Mouse (Mus musculus): ENCODE results near the gene Plau. TPM values are rescaled to one million over a fixed set of nuclear protein-coding genes. Genes with fewer than 3 reads are reported as not detected.
A peak's percentile ranks its signal among the peaks of the same experiment; 100 is the strongest.

Plau gene
- total RNA-seq, 1 experiment: 13.7 TPM

DNA sequence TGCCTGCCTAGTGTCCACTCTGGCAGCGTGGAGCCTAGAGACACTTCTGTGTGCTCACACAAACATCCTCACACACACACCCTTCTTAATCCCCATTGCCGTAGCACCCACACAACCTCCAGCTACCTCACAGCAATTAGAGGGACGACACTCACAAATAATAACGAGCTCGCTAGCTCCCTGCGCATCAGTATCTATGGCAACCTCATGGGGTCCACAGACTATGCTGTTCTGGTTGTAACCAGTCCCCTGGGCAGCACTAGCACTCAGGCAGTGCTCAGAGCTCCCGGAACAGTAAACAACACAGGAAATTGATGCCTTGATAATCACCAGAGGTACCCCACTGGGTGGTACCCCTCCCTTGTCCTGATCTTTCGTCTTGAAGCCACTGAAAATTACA is 39.8 kb upstream of the Plau start:
- Histone ChIP-seq H3K9me3 (ENCODE audit: control insufficient read depth, insufficient read depth, low read depth, low read length) (no peaks in the 10 kb centered on the region), H3K4me1 (ENCODE audit: control insufficient read depth in 2 of 2, insufficient read depth in 2 of 2, low read length in 2 of 2, poor library complexity in 1 of 2) (peaks cover 4 to 12% of the 10 kb centered on the region in 2 experiments; a peak in 3 of 4 replicates), H3K9ac (ENCODE audit: insufficient read depth, low read depth, low read length, poor library complexity, severe bottlenecking) (no peak overlapping the region), H3K4me3 (ENCODE audit: insufficient read depth in 1 of 2, low read depth in 1 of 2, low read length in 2 of 2, poor library complexity in 1 of 2, severe bottlenecking in 1 of 2) (no peak overlapping the region), H3K36me3 (ENCODE audit: control insufficient read depth, insufficient read depth, low read length, poor library complexity, severe bottlenecking) (peaks cover 2% of the 10 kb centered on the region; the same call in 1 of the 2 replicates), H3K27ac (ENCODE audit: insufficient read depth, low read depth, low read length, poor library complexity, severe bottlenecking) (no peak overlapping the region)
- no peak for DNase-seq (ENCODE audit: low read depth, low spot score)
- TF ChIP-seq MAFK (IDR thresholded peaks at IDR 0.05; ENCODE audit: insufficient read depth, low read depth, low read length) (no peak), ZC3H11A (IDR thresholded peaks at IDR 0.05; ENCODE audit: borderline replicate concordance, low read depth, low read length) (no peak), CHD2 (IDR thresholded peaks at IDR 0.05; ENCODE audit: low read depth, low read length) (no peak), HCFC1 (IDR thresholded peaks at IDR 0.05; ENCODE audit: borderline replicate concordance, insufficient read depth, low read length) (no peak), ZNF384 (IDR thresholded peaks at IDR 0.05; ENCODE audit: low read depth, low read length) (no peak)
- in situ Hi-C loops (cut with MboI; ENCODE audit: low sequenced_read_pairs in 2 of 2, unreplicated experiment in 2 of 2): no loop called here

GRCm38 (mm10) chr14:20798300-20798699 is 38.2 kb upstream of the Plau start:
- DNase-seq (ENCODE audit: low read depth, low spot score): no peak
- in situ Hi-C loops (cut with MboI; ENCODE audit: low sequenced_read_pairs in 2 of 2, unreplicated experiment in 2 of 2): no loop called here
- peak; percentile 87 for TF ChIP-seq MAFK (IDR thresholded peaks at IDR 0.05; ENCODE audit: insufficient read depth, low read depth, low read length)
- no peak for TF ChIP-seq CHD2 (IDR thresholded peaks at IDR 0.05; ENCODE audit: low read depth, low read length)
- TF ChIP-seq HCFC1 (IDR thresholded peaks at IDR 0.05; ENCODE audit: borderline replicate concordance, insufficient read depth, low read length): no peak
- Histone ChIP-seq H3K36me3 (ENCODE audit: control insufficient read depth, insufficient read depth, low read length, poor library complexity, severe bottlenecking) (no peaks in the 10 kb centered on the region; the same call in 1 of the 2 replicates), H3K27ac (ENCODE audit: insufficient read depth, low read depth, low read length, poor library complexity, severe bottlenecking) (no peak overlapping the region), H3K4me1 (ENCODE audit: control insufficient read depth in 2 of 2, insufficient read depth in 2 of 2, low read length in 2 of 2, poor library complexity in 1 of 2) (peaks cover 4 to 9% of the 10 kb centered on the region in 2 experiments; a peak in 3 of 4 replicates), H3K9me3 (ENCODE audit: control insufficient read depth, insufficient read depth, low read depth, low read length) (no peaks in the 10 kb centered on the region), H3K9ac (ENCODE audit: insufficient read depth, low read depth, low read length, poor library complexity, severe bottlenecking) (no peak overlapping the region), H3K4me3 (ENCODE audit: insufficient read depth in 1 of 2, low read depth in 1 of 2, low read length in 2 of 2, poor library complexity in 1 of 2, severe bottlenecking in 1 of 2) (no peak overlapping the region)

GRCm38 (mm10) chr14:20798761-20799160 is 37.7 kb upstream of the Plau start:
- in situ Hi-C loops (cut with MboI; ENCODE audit: low sequenced_read_pairs in 2 of 2, unreplicated experiment in 2 of 2): no loop called here
- Histone ChIP-seq H3K4me3 (ENCODE audit: insufficient read depth in 1 of 2, low read depth in 1 of 2, low read length in 2 of 2, poor library complexity in 1 of 2, severe bottlenecking in 1 of 2) (no peak overlapping the region), H3K27ac (ENCODE audit: insufficient read depth, low read depth, low read length, poor library complexity, severe bottlenecking) (no peak overlapping the region), H3K36me3 (ENCODE audit: control insufficient read depth, insufficient read depth, low read length, poor library complexity, severe bottlenecking) (no peaks in the 10 kb centered on the region; the same call in 1 of the 2 replicates), H3K9ac (ENCODE audit: insufficient read depth, low read depth, low read length, poor library complexity, severe bottlenecking) (no peak overlapping the region), H3K4me1 (ENCODE audit: control insufficient read depth in 2 of 2, insufficient read depth in 2 of 2, low read length in 2 of 2, poor library complexity in 1 of 2) (peaks cover 4 to 9% of the 10 kb centered on the region in 2 experiments; a peak in 3 of 4 replicates), H3K9me3 (ENCODE audit: control insufficient read depth, insufficient read depth, low read depth, low read length) (no peaks in the 10 kb centered on the region)
- TF ChIP-seq MAFK (IDR thresholded peaks at IDR 0.05; ENCODE audit: insufficient read depth, low read depth, low read length): no peak; the same call in 1 of the 2 replicates
- TF ChIP-seq CHD2 (IDR thresholded peaks at IDR 0.05; ENCODE audit: low read depth, low read length): no peak
- TF ChIP-seq ZC3H11A (IDR thresholded peaks at IDR 0.05; ENCODE audit: borderline replicate concordance, low read depth, low read length): no peak; the same call in 1 of the 2 replicates
- no peak for TF ChIP-seq HCFC1 (IDR thresholded peaks at IDR 0.05; ENCODE audit: borderline replicate concordance, insufficient read depth, low read length)
- no peak for TF ChIP-seq ZNF384 (IDR thresholded peaks at IDR 0.05; ENCODE audit: low read depth, low read length)
- peak; percentile 82 for DNase-seq (ENCODE audit: low read depth, low spot score)

DNA sequence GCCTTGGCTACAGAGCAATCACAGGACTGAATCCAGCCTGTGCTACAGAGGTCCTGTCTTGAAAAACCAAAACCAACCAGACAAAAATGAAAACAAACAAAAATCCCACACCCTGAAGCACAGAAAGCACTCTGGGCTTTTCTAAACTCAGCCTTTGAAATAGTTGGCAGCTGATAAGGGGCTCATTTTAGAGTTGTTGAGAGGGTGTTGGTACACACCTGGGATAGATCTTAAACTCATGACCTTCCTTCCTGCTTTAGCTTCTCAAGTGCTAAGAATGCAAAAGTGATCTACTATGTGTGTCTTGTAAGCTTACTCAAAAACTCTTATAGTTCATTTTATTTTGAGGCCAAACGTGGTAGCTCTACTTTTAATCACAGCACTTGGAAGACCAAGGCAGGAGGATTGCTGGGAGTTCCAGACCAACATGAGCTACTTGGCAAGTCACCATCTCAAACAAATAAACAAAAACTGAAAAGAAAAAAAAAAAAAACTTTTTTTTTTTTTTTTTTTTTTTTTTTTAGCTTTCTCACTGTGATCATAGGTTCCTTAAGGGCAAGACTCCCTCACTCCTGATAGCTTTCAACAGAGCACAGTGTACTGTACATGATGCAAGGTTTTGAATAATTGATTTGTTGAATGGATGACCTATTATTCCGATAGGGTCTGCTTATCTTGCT is 33.4 kb upstream of the Plau start:
- Histone ChIP-seq H3K9me3 (ENCODE audit: control insufficient read depth, insufficient read depth, low read depth, low read length) (no peaks in the 10 kb centered on the region), H3K36me3 (ENCODE audit: control insufficient read depth, insufficient read depth, low read length, poor library complexity, severe bottlenecking) (no peaks in the 10 kb centered on the region), H3K9ac (ENCODE audit: insufficient read depth, low read depth, low read length, poor library complexity, severe bottlenecking) (no peak overlapping the region), H3K4me1 (ENCODE audit: control insufficient read depth in 2 of 2, insufficient read depth in 2 of 2, low read length in 2 of 2, poor library complexity in 1 of 2) (peaks cover 0 to 4% of the 10 kb centered on the region in 2 experiments; a peak in 2 of 4 replicates), H3K4me3 (ENCODE audit: insufficient read depth in 1 of 2, low read depth in 1 of 2, low read length in 2 of 2, poor library complexity in 1 of 2, severe bottlenecking in 1 of 2) (no peak overlapping the region), H3K27ac (ENCODE audit: insufficient read depth, low read depth, low read length, poor library complexity, severe bottlenecking) (no peak overlapping the region)
- in situ Hi-C loops (cut with MboI; ENCODE audit: low sequenced_read_pairs in 2 of 2, unreplicated experiment in 2 of 2): no loop called here
- no peak for DNase-seq (ENCODE audit: low read depth, low spot score)
- TF ChIP-seq ZC3H11A (IDR thresholded peaks at IDR 0.05; ENCODE audit: borderline replicate concordance, low read depth, low read length): no peak
- peak; percentile 90 for TF ChIP-seq ZNF384 (IDR thresholded peaks at IDR 0.05; ENCODE audit: low read depth, low read length)
- TF ChIP-seq CHD2 (IDR thresholded peaks at IDR 0.05; ENCODE audit: low read depth, low read length): no peak
- no peak for TF ChIP-seq MAFK (IDR thresholded peaks at IDR 0.05; ENCODE audit: insufficient read depth, low read depth, low read length)
